Mouse (Mus musculus): ENCODE results near the gene Frmd4a.
"Not testable (repeated sequence)": the region's sequence is repeated elsewhere in the genome, so short reads cannot be mapped to it uniquely, and the experiment has no call there.

The Frmd4a gene

DNA sequence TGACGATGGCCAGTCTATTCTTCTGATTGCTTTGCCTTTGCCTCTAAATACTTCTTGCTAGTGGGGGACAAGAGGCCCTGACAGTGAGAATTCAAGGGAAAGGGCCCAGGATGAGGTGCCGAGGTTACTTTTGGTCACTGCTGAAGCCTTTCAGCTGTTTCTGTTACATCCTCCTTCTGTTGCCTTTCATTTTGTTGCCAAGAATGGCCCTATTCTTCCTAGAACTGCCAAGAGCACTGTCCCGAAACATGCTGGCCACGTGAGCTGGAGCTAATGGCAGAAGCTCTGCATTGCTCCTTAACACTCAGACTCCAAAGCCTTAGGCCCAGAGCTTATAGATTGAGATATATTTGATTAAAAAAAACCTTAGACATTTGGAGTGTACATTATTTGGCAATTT, 178.5 kb downstream of the Frmd4a start:
- DNase-seq (ENCODE audit: extremely low spot score) = no peak

DNA sequence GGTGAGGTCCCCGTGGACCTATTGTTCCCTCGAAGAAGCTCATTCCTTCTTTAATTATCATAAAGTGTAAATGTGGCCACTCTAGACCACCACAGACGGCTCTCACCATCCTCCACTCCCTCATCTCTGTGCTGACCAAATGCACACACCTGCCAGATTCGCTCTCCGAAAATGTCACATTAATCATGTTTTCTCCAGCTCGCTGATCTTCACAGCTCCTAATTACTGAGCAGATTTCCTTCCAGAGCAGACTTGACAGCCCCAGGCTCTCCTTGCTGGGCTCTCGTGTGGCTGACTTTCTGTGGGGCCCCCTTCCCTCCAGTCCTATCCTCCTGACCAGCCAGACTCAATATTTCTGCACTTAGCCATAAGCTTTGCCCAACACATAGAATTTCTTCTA, 191.7 kb downstream of the Frmd4a start:
- no peak for DNase-seq (ENCODE audit: extremely low spot score)

DNA sequence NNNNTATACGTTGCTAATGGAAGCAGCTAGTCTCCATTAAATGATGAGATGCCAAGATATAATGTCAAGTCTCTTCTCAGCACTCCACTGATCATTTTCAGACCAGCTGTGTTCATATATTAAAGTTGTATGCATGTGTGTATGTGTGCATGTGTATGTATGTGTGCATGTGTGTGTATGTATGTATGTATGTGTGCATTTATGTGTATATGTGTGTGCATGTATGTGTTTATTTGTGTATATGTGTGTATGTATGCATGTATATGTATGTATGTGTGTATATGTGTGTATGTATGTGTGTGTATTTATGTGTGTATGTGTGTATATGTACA, 204.9 kb downstream of the Frmd4a start:
- DNase-seq (ENCODE audit: extremely low spot score) = no peak

DNA sequence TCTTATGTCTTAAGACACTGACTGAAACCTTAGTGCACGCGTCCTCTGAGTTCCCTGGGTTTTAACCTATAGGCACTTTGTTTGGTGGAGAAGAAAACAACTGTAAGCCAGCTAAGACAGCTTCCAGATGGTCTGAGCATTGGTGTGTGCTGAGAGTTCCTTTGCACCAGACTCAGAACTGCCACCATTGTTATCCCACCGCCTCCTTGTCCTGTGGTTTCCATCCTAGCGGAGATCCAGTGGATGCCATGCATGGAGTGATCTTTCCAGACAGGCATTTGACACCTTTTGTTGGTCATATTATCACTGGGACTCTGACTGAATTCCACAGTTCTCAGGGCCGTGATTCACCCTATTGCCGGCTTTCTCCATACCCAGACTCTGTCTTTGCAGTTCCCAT, 205.8 kb downstream of the Frmd4a start:
- DNase-seq (ENCODE audit: extremely low spot score) = no peak

DNA sequence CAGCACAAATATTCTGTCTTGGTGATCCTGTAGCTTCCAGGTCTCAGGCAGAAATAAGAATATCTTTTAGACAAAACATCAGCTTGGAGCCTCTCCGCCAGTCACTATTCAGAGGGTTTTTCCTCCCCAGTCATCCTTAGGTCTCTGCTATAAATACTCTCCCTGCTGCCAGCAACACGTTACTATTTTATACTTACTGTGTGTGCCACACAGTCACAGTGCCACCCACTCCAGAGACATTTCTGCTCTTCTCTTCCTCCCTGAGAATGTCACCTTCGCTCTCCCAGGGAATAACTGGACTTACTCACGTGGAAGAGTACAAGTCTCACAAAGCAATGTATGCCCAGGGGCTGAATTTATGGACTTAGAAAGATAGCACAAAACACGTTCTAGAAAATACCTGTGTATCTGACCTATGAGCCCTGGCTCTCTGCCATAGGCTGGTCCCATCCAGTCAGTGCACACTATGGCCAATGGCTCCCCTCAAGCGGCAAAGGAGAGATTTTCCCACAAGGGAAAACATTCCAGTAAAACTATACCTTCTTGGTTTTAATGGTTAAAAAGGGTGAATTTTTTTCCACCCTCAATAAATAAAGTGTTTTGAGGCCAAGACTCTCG, 209.5 kb downstream of the Frmd4a start:
- DNase-seq (ENCODE audit: extremely low spot score) = no peak

DNA sequence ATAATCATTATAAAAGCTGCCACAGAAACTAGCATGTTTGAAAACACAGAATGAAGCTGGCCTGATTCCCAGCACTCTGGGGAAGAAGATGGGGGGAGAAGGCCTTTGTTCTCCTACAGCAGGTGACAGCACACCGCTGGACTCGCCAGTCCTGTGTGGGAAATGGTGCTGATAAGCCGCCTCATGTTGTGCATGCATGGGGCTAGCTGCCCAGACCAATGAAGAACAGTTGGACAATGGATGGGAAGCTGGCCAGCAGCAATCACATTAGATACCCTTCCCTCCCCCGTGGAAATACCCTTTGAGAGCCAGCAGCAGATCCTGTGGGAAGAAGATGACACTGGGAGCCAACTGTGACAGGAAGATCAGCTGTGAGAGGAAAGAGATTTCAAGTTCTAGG, 210.0 kb downstream of the Frmd4a start:
- no peak for DNase-seq (ENCODE audit: extremely low spot score)

DNA sequence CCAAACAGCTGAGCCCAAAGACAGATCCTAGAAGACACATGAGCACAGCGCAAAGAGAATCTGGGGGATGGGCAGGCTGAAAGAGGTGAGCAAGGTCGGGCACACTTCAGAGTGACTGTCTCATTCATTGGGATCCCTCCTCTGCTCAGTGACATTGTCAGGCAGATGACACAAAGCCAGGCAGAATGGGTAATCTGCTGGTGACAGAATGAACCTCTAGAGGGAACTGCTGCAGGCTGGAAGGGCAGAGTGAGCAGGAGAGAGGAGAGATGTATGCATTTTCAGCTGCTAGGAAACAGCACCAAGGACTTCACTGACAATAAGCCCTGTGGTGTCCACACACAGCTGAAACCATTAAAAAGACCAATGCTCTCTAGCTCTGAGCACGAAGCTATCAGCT, 211.0 kb downstream of the Frmd4a start:
- peak; percentile 19 for DNase-seq (ENCODE audit: extremely low spot score)

DNA sequence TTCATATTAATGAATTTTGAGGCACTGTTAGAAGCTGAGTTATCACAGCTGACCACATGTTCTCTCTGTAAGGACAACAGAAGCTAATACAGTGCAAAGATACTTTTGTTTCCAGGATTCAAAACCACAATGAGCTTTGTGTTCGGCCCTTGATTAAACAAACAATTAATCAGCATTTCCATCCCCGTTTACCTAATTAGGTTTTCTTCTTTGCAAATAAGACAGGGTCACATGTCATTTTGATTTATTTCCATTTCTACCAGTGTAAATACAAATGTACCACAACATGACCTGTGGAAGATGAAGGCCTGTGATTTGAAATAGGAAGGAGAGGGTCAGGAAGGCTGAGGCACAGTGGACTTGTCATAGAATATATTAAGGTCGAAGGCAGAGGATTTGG, 214.8 kb downstream of the Frmd4a start:
- no peak for DNase-seq (ENCODE audit: extremely low spot score)

DNA sequence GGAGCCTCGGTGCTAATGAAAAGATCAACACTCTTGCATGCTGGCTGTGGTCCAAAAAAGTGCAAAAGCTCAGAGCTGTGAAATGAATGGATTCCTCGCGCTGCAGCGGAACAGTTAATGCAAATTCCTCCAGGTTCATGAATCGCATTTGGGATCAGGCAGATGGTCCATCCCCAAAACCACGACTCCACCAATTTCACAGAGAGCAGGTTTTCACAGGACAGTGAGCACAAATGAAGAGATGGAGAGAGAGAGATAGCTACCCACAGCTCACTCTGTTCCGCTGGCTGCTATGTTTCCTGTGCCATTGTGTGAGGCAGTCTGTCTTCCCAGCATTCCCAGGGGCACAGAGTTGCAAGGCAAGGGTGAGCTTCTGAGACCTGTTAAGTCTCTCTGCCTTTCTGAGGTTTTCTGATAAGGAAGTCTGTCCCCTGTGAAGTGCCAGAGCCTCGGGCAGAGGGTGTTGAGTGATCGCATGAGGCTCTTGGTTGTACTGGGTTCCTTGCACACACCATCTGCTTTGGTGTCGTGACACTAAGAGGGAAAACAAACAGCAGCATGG, 215.3 kb downstream of the Frmd4a start:
- peak; percentile 45 for DNase-seq (ENCODE audit: extremely low spot score)

DNA sequence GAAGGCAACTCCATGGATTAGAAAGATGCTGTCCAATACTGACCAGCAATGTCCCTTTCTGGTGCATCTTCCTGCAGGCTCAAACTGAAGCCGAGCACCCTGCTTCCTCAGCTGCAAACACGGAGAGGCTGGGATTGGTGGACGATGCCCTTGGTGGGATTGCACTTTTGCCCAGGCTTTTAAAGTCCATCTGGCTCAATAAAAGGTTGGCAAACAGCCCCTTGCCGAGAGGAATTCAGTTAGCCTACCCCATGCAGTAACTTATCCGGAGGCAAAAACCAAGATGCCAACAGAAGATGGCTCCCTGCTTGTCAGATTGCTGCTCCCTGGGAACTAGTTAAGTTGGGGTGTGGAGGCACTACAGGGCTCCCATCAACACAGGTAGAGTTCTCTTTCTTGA, 220.2 kb downstream of the Frmd4a start:
- no peak for DNase-seq (ENCODE audit: extremely low spot score)

DNA sequence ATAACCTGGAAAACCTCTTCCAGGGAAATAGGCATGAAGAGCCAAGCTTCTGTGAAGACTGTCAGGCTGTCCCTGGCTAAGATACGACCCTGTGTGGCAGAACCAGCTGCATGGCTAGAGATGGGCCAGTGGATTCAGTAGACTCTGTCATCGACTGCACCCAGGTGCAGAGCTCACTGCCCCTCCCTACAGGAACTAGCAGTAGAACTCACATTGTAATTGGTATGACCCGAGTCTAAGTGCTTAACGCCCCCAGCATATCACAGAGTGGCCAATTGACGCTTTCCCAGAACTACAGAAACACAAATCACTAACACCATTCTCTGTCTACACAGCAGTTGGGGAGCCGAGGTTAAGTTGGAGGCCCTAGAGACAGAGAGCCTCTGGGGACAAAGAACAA, 232.2 kb downstream of the Frmd4a start:
- no peak for DNase-seq (ENCODE audit: extremely low spot score)

DNA sequence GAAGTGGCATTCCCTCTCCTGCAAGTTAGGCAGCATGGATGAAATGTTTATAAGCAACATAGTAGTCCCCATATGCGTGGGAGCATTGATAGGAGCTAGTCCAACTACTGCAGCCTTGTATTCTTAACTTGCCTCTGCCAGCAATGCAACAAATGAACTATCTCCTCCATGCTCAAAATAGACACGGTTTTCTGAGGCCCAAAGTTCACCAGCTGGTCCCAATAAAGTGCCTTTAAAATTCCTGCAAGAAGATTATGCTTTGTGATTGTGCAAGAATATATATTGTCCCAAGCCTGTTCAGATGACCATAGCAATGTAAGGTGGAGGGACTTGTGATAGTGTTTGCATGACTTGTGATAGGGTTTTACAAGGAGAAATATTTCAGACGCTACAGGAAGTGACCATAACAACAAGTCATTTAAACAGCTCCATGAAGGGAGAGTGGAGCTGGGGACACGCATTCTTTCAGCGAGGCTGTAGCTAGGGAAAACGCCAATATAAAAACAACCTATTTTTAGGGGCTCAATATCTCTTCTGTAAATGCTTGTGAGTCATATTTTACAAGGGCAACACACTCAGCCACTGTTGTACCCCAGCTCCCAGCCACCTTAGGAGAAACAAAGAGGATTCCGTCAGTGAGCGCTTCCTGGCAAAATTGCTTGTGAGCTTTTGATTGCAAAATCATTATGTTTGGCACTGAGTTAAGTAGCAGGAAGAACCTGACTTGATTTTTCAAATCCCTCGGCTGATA, 235.2 kb downstream of the Frmd4a start:
- DNase-seq (ENCODE audit: extremely low spot score) = no peak

DNA sequence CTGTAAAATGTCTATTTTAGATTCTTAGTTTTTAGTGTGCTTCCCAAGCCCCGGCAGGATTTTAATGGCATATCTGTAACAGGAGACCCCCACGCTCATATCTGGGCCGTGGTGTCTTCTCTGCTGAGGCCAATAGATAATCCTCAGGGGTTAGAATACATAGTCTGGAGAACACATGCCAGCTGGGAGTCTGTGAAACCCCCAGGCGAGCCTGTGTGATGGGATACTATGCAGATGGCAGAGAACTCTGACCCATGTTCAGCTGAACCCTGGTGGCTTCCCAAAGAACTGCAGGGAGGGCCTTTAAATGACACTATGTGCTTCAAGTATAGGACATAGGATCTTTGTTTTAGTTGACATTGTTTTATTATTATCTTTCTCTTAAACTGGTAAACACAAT, 235.8 kb downstream of the Frmd4a start:
- DNase-seq (ENCODE audit: extremely low spot score) = peak; percentile 55

DNA sequence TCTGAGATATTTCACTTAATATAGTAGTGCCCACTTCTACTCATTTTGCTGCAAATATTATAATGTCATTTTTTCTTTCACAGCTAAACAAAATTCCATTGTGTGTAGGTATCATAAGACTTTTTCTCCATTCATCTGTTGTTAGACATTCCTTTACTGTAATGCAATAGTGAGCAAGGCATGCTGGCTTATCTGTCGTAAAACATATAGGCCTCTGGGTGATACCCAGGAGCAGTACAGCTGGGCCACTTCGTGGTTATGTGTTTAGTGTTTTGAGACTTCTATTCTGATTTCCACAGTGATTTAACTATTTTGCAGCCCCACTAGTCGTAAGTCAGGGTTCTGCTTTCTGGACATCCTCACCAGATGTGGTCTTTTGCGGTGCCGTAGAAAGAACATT, 236.6 kb downstream of the Frmd4a start:
- no peak for DNase-seq (ENCODE audit: extremely low spot score)

DNA sequence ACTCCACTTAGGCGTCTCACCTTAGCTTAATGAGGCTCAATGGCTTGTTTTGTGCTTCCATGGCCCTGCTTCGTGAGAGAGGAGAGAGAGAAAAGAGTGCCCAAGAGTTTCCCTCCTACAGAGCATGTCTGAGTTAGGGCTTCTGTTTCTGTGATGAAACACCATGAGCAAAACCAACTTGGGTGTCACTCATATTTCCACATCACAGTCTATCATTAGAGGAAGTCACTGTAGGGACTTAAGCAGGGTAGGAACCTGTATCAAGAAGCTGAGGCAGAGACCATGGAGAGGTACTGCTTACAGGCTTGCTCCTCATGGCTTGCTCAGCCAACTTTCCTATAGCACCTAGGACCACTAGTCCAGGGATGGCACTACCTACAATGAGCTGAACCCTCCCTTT, 238.7 kb downstream of the Frmd4a start:
- no peak for DNase-seq (ENCODE audit: extremely low spot score)

DNA sequence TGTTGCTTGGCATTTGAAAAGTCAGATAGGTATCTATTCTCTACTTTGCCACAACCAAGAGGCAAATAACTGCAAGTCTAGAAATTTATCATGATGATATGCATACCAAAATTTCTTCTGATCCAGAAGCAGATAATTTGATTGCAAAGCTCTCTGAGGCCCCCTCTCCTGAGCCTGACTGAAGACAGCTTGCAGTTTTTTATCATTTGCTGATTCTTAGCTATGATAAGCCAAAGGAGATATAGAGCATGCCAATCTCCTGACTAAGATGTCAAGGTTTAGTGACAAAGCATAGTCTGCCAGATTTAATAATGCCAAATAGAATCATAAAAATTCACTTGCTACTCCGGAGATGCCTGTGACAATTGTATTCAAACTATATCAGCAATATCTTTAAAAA, 240.1 kb downstream of the Frmd4a start:
- DNase-seq (ENCODE audit: extremely low spot score) = no peak

DNA sequence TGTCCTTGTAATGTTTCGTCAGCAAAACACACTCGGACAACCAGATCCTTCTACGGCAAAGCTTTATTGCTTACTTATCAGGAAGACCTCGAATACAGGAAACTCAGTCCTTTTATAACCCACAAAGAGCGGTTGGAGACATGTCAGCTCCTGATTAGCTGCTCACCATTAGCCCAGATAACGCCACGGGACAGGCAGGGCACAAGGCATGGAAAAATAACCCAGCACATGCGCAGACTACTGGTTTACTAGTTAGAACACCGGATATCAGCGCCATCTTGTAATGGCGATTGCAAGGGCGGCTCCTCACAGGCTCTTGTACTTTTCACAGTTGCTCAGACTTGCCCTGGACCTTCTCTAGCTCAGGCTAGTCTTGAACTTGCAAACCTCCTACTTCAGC, 241.3 kb downstream of the Frmd4a start:
- DNase-seq (ENCODE audit: extremely low spot score) = not testable (repeated sequence)

DNA sequence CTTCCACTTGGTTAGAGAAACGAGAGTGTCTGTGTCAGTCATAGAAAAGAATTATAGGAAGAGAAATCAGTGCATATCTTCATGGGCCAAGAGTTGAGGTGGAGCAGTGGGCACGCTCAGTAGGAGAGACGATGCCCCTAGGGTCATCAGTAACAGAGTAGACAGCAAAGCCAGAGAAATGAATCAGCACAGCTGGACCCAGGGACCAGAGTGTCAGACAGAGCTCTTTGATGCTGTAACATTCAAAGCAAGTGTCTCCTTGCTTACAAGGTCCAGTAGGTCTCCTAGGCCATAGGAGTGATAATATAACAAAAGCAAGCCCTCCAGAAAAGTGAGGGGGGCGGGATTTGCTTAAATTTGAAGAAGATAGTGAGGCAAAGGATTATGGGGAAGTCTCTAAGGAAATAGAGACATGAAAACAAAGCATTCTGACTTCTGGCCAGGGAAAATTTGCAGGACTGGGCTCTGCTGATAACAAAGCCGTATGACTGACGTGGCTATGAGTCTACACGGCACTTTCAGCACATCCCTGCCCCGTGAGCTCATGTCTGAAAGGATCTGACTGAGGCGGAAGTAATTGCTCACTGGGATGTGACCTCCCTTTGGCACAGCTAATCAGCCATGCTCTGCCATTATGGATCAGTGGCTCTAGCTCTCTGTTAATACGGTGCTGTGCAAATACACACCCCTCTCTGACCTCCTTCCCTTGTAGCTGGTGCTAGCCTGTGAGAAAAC, 243.0 kb downstream of the Frmd4a start:
- DNase-seq (ENCODE audit: extremely low spot score) = peak; percentile 48

DNA sequence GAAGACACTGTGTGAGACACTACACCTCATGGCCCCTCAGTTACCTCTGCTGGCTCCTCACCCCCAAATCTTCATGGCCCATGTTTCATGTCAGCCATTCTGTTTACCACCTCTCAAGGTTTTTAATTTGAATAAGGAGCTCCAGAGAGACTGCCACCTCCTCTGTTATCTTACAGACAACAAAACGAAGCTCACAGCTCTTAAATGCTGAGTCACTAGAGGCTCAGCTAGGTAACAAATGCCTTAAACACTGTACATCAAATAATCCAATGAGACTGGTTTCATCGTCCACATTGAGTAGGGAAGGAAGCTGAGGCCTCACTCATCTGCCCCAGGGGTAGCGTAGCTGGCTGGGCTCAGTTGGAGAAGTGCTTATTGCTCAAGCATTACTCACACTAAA, 245.2 kb downstream of the Frmd4a start:
- DNase-seq (ENCODE audit: extremely low spot score) = no peak

DNA sequence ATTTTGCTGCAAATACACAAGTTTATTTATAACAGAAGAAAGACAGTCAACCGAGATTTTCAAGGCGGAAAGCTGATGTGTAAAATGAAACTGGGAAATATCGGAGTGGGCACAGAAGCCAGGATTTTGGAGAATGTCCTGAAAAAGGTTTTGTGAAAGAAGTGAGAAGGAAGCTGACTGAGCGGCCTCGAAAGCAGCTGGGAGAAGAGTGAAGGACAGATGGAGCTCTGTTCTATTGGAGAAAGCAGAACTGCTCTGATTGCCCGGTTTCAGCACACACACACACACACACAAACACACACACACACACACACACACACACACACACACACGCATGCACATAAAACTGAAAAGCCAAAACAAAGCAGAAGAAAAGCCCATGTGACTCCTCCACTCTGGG, 249.9 kb downstream of the Frmd4a start:
- no peak for DNase-seq (ENCODE audit: extremely low spot score)

DNA sequence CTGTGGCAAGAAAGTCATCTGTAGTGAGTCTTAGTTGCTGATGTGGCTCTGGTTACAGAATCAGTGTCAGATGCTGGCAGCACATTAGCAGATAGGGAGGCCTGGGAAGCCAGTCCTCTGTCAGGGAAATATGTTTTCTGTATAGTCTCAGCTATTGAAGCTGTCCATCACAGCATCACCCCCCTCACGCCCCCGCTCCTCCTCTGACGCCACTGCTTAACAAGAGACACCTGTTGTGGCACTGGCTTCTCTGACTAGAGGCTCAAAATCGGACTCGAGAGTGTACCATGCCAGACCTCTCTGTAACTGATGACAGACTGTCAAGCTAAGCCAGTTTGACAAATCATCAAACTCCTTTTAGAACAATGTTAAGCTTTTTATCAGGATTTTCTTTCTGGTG, 265.3 kb downstream of the Frmd4a start:
- peak; percentile 35 for DNase-seq (ENCODE audit: extremely low spot score)

DNA sequence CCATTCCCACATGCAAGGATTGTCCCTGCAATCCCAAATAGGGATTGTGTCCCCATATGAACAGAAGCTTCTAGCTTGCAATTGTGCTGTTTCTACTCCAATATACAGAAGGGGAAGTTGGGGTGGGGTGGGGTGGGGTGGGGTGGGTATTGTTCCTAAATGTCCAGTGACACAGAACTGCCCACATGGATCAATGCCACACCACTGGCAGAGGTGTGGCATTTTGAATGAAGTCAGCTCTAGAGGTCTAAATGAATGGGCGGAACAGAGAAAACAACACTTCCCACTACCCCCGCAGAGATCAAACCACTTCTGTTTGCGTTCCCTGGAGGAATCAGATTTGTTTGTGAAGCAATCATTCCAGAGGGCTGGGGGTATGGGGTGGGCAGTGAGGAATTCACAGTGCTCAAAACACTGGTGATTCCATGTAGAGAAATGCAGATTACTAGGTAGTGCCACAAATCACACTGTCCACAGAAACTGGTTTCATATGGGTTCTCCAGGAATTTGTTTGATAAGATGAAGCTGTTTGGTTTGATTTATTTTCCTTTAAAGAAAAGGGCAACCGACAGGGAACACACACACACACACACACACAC, 268.3 kb downstream of the Frmd4a start:
- DNase-seq (ENCODE audit: extremely low spot score) = peak; percentile 11

Data from embryo, embryonic 9.5 days (tissue).